Mouse (Mus musculus) bone marrow, adult 2 months (tissue): ENCODE measurements around the gene Ndufa13.

ENCODE experiments used
- CTCF ChIP-seq: fragments of 200-500 bp; IDR thresholded peaks from 2 replicates; pipeline ENCODE4 v1.5.1; 2011; ENCODE audit warnings: low read length, control low read depth; ENCODE audit not compliant: control insufficient read depth, insufficient read depth
- POLR2A ChIP-seq: fragments of 200-500 bp; IDR thresholded peaks from 2 replicates; pipeline ENCODE4 v1.6.1; 2011; ENCODE audit warnings: low read depth, mild to moderate bottlenecking, control low read depth, low read length, borderline replicate concordance; ENCODE audit not compliant: control insufficient read depth

GRCm38 (mm10) chr8:69860807-69861206, 41.6 kb downstream of the Ndufa13 start:
- no peak for TF ChIP-seq CTCF
- TF ChIP-seq POLR2A, result no peak
